Mouse (Mus musculus) forebrain, embryonic 16.5 days (tissue): Measurements from ENCODE around the gene Gucd1. TPM values are rescaled to one million over a fixed set of nuclear protein-coding genes. Genes with fewer than 3 reads are reported as not detected.
"Not testable (repeated sequence)": the region's sequence is repeated elsewhere in the genome, so short reads cannot be mapped to it uniquely, and the experiment has no call there.

Source experiments
- ATAC-seq: fragments of 200-750 bp; cut with Nextera tagmentation; 2 replicates; pipeline ENCODE4 v1.8.0; 2017; ENCODE audit warnings: mild to moderate bottlenecking, moderate library complexity
- H3K27ac ChIP-seq: fragments of 300-500 bp; sonication (generic); 2 replicates; pipeline ENCODE4 v1.5.1; 2014; ENCODE audit warnings: low read length, control low read depth
- H3K27me3 ChIP-seq: fragments of 300-500 bp; sonication (generic); replicated peaks from 2 replicates; pipeline ENCODE4 v1.6.1; 2014; ENCODE audit warnings: low read length; ENCODE audit not compliant: control insufficient read depth, insufficient read depth
- H3K36me3 ChIP-seq: fragments of 300-500 bp; sonication (generic); 2 replicates; pipeline ENCODE4 v1.6.1; 2014; ENCODE audit not compliant: control insufficient read depth, insufficient read depth
- H3K4me1 ChIP-seq: fragments of 300-500 bp; sonication (generic); replicated peaks from 2 replicates; pipeline ENCODE4 v1.6.1; 2014; ENCODE audit warnings: low read length; ENCODE audit not compliant: control insufficient read depth, insufficient read depth
- H3K4me2 ChIP-seq: fragments of 300-500 bp; sonication (generic); 2 replicates; pipeline ENCODE4 v1.6.1; 2014; ENCODE audit warnings: mild to moderate bottlenecking, low read length, control low read depth
- H3K4me3 ChIP-seq: fragments of 300-500 bp; sonication (generic); replicated peaks from 2 replicates; pipeline ENCODE4 v1.5.1; 2014; ENCODE audit warnings: mild to moderate bottlenecking, low read length, control low read depth
- H3K9ac ChIP-seq: fragments of 300-500 bp; sonication (generic); replicated peaks from 2 replicates; pipeline ENCODE4 v1.6.1; 2014; ENCODE audit warnings: low read depth, low read length, control low read depth
- H3K9me3 ChIP-seq: fragments of 300-500 bp; sonication (generic); 2 replicates; pipeline ENCODE4 v1.6.1; 2016; ENCODE audit warnings: low read length; ENCODE audit not compliant: control insufficient read depth
- WGBS: fragments of 180-500 bp; shearing (Covaris S2); extraction: QIAGEN DNeasy Blood & Tissue Kit; methylation state at CpG from one replicate; pipeline ENCODE4 v1.1.7; 2014; 5-methylcytosine and 5-hydroxymethylcytosine counted together
- polyA plus RNA-seq: library from polyadenylated mRNA; unstranded; fragments of >200 nt; fragmentation: Nextera tagmentation; extraction: Ambion mirVana; gene quantifications from 2 replicates; pipeline ENCODE4 v1.2.1, GENCODE M21; 2015

Gucd1 gene
- polyA plus RNA-seq, 1 experiment from 2014 or later, result 22.2 TPM

GRCm38 (mm10) chr10:75500345-75500744 is 17.4 kb downstream of the Gucd1 start:
- ATAC-seq, result no peak
- H3K9me3 ChIP-seq, result no peaks in the 10 kb centered on the region
- H3K9ac ChIP-seq, result no peak overlapping the region
- H3K4me2 ChIP-seq, result no peak overlapping the region
- H3K4me1 ChIP-seq, result no peaks in the 10 kb centered on the region
- no peak overlapping the region for H3K4me3 ChIP-seq
- 78% methylated on average over 7 of the region's 7 CpGs for whole genome bisulfite sequencing
- H3K27me3 ChIP-seq, result no peaks in the 10 kb centered on the region
- H3K27ac ChIP-seq, result no peak overlapping the region
- H3K36me3 ChIP-seq, result no peaks in the 10 kb centered on the region

DNA sequence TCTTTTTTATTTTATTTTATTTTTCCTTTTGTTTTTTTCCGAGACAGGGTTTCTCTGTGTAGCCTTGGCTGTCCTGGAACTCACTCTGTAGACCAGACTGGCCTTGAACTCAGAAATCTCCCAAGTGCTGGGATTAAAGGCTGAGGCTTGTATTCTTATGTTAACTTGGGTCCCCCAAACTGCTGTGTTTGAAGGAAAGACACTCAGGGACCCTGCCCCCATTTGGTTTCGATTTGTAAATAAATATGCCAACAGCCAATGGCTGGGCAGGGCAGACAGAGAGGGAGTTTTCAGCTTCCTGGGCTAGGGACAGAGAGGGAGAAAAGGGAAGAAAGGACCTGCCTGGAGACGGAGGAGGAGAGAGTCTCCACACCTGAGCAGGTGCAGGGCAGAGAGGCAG is 18.0 kb downstream of the Gucd1 start:
- Histone ChIP-seq H3K4me3 (no peak overlapping the region), H3K27me3 (no peaks in the 10 kb centered on the region), H3K9ac (no peak overlapping the region), H3K36me3 (no peaks in the 10 kb centered on the region), H3K4me2 (no peak overlapping the region), H3K9me3 (no peaks in the 10 kb centered on the region), H3K27ac (no peak overlapping the region), H3K4me1 (no peaks in the 10 kb centered on the region)
- ATAC-seq, result no peak
- 70% methylated on average over 3 of the region's 3 CpGs for WGBS

DNA sequence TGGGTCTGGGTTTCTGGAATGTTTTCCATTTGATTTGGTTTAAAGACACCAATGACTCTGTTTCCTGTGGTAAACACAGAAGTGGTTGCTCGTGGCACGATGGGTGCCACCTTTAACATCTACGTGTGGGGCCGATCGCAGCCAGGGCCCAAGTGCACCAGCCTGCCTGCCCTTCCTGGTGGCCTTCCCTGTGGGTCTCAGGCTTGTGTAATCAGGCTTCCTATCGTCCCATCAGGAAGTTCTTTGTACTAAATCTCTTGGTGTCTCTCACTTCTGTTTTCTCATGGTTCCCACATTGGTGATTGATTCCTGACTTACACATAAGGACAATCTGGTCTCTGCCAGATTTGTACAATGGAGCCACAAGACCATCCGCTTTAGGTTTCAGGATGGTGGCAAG is 18.6 kb downstream of the Gucd1 start:
- not testable (repeated sequence) for H3K4me1 ChIP-seq, H3K36me3 ChIP-seq, H3K4me2 ChIP-seq, H3K27ac ChIP-seq, H3K4me3 ChIP-seq, H3K27me3 ChIP-seq, H3K9me3 ChIP-seq, H3K9ac ChIP-seq, ATAC-seq
- WGBS, result 93% methylated on average over 7 of the region's 7 CpGs

DNA sequence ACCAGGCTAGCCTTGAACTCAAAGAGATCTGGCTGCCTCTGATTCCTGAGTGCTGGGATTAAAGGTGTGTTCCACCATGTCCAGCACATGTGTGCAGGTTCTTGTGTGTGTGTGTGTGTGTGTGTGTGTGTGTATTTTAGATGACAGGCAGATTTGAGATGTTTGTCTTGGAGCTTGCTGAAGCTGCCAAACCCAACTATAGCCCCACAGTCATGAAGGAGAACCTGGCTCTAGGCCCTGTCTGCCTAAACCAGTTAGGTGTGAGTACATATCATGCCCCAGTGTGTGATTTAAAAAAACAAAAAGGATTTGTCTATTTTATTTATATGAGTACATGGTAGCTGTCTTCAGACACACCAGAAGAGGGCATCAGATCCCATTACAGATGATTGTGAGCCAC is 21.9 kb downstream of the Gucd1 start:
- no peaks in the 10 kb centered on the region for H3K36me3 ChIP-seq
- no peak overlapping the region for H3K9ac ChIP-seq
- no peaks in the 10 kb centered on the region for H3K9me3 ChIP-seq
- no peak for ATAC-seq
- no peaks in the 10 kb centered on the region for H3K27me3 ChIP-seq
- H3K4me2 ChIP-seq, result no peak overlapping the region
- H3K4me1 ChIP-seq, result no peaks in the 10 kb centered on the region
- no peak overlapping the region for H3K4me3 ChIP-seq
- H3K27ac ChIP-seq, result no peak overlapping the region

DNA sequence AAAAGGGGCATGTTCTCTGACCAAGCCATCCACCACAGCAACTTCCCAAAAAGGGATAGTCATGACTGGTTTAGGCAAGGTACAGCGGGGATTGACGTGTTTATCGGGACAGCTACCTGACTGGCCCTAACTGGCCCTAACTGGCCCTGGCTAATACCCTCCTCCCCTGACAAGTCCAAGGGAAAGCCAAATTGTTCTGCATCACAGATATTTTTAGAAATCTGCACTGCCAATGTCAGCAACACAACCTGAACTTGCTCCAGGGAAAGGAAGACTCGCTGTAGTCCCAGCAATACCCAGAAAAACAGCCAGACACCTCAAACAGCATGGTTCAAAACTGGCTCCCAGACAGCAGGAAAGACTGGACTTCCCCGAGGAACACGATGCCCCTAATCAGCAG is 22.5 kb downstream of the Gucd1 start:
- Histone ChIP-seq H3K4me2 (no peak overlapping the region), H3K4me3 (no peak overlapping the region), H3K4me1 (no peaks in the 10 kb centered on the region), H3K36me3 (no peaks in the 10 kb centered on the region), H3K9ac (no peak overlapping the region), H3K9me3 (no peaks in the 10 kb centered on the region), H3K27me3 (no peaks in the 10 kb centered on the region), H3K27ac (no peak overlapping the region)
- no peak for ATAC-seq
- 80% methylated on average over 6 of the region's 6 CpGs for WGBS

DNA sequence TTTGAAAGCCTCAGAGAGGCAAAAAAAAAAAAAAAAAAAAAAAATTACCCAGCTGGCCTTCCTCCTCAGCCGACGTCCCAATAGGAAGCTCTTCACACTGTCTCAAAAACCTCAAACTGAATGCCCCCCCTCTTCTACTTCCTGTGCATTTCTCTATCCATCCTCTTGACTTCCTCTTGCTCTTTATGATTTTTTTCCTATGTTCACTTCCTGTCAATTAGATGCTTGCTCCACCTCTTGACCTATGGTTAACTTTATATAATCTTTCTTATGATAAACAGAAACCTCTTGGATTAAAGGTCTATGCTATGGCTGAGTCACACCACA is 25.9 kb downstream of the Gucd1 start:
- Histone ChIP-seq H3K4me3 (no peak overlapping the region), H3K9ac (no peak overlapping the region), H3K4me2 (no peak overlapping the region), H3K27me3 (no peaks in the 10 kb centered on the region), H3K4me1 (no peaks in the 10 kb centered on the region), H3K9me3 (no peaks in the 10 kb centered on the region), H3K36me3 (no peaks in the 10 kb centered on the region), H3K27ac (no peak overlapping the region)
- ATAC-seq, result no peak
- WGBS, result 71% methylated on average over 2 of the region's 2 CpGs

DNA sequence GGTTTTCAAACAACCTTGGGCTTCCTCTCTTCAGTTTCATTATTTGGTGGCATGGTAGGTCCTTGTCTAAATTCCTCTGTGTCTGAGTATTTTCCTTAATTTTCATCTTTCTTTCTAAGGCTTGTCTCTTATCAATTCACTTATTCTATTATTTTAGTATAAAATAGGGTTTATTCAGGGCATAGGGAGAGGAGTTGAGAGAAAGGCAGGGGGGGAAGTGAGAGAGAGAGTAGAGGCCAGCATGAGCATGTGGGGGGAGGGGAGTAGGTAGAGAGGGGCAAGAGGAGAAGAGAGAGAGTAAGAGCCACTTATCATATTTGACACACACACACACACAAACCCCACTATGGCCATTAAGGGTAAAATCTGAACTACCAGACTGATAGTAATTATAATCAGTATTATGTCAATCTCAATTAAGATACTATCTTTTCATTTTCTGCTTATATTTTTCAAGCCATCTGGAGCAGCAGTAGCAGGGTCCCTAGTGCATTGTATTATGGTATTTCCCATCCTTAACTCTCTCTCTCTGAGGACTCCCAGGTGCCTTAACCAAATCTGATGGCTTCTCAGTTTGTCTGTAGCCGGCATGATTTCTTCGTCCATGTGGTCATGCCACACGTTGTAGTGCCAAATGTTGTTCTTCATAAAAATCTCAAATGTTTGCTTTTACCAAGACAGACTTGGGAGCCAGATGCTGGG is 26.4 kb downstream of the Gucd1 start:
- no peak for ATAC-seq
- Histone ChIP-seq H3K4me1 (no peaks in the 10 kb centered on the region), H3K36me3 (no peaks in the 10 kb centered on the region), H3K4me3 (no peak overlapping the region), H3K9me3 (no peaks in the 10 kb centered on the region), H3K27me3 (no peaks in the 10 kb centered on the region), H3K9ac (no peak overlapping the region), H3K27ac (no peak overlapping the region), H3K4me2 (no peak overlapping the region)
- WGBS, result 82% methylated on average over 3 of the region's 3 CpGs

DNA sequence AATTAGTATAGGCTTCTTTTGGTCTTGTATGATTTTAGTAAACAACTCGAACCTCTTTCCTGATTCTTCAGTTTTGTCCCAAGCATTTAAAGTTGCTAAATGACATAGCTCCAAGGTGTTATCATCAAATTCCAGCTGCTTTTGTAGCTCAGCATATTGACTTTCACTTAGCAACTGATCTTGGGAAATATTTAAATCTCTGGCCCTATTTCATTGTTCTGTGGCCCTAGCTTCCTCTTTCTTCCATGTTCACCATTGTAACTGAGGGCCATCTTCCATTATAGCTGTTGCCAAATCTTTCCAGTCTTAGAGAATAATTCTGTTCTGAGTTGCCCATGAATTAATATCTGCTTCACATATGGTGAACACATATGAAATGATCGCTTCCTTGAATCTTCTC is 27.0 kb downstream of the Gucd1 start:
- 83% methylated on average over 2 of the region's 2 CpGs for WGBS
- Histone ChIP-seq H3K4me1 (no peaks in the 10 kb centered on the region), H3K27ac (no peak overlapping the region), H3K27me3 (no peaks in the 10 kb centered on the region), H3K9ac (no peak overlapping the region), H3K4me2 (no peak overlapping the region), H3K36me3 (no peaks in the 10 kb centered on the region), H3K4me3 (no peak overlapping the region), H3K9me3 (no peaks in the 10 kb centered on the region)
- ATAC-seq, result no peak

- 48% methylated on average over 2 of the region's 2 CpGs for WGBS
- no peaks in the 10 kb centered on the region for H3K36me3 ChIP-seq
- H3K4me3 ChIP-seq, result no peak overlapping the region
- H3K9me3 ChIP-seq, result no peaks in the 10 kb centered on the region
- H3K27ac ChIP-seq, result no peak overlapping the region
- no peaks in the 10 kb centered on the region for H3K27me3 ChIP-seq
- H3K9ac ChIP-seq, result no peak overlapping the region
- H3K4me2 ChIP-seq, result no peak overlapping the region
- H3K4me1 ChIP-seq, result no peaks in the 10 kb centered on the region
- ATAC-seq, result no peak
Measured at GRCm38 (mm10) chr10:75489522-75489921, 28.2 kb downstream of the Gucd1 start.

- no peak for ATAC-seq
- Histone ChIP-seq H3K36me3 (no peaks in the 10 kb centered on the region), H3K27me3 (no peaks in the 10 kb centered on the region), H3K4me3 (no peak overlapping the region), H3K27ac (no peak overlapping the region), H3K4me1 (no peaks in the 10 kb centered on the region), H3K9me3 (no peaks in the 10 kb centered on the region), H3K9ac (no peak overlapping the region), H3K4me2 (no peak overlapping the region)
- 69% methylated on average over 3 of the region's 3 CpGs for WGBS
Measured at GRCm38 (mm10) chr10:75487131-75487530, 30.6 kb downstream of the Gucd1 start.
